Mouse (Mus musculus) ES-Bruce4 (cell line): ENCODE data around the gene Efcab3. TPM values are rescaled to one million over a fixed set of nuclear protein-coding genes. Genes with fewer than 3 reads are reported as not detected.

ENCODE experiments used
- H3K27ac ChIP-seq: 2 replicates; pipeline ENCODE4 v1.5.1; 2012; ENCODE audit warnings: low read length, inconsistent platforms; ENCODE audit not compliant: insufficient read depth
- H3K27me3 ChIP-seq: 2 replicates; pipeline ENCODE4 v1.6.1; 2012; ENCODE audit warnings: mild to moderate bottlenecking, low read length, inconsistent platforms; ENCODE audit not compliant: control insufficient read depth, poor library complexity, insufficient read depth, severe bottlenecking
- H3K36me3 ChIP-seq: 2 replicates; pipeline ENCODE4 v1.6.1; 2012; ENCODE audit warnings: inconsistent platforms, mild to moderate bottlenecking, low read length, moderate library complexity; ENCODE audit not compliant: control insufficient read depth, poor library complexity, insufficient read depth, severe bottlenecking
- H3K4me1 ChIP-seq: one replicate; pipeline ENCODE4 v1.8.1; 2011; ENCODE audit warnings: low read length; ENCODE audit not compliant: control insufficient read depth, insufficient read depth
- H3K4me3 ChIP-seq: 2 replicates; pipeline ENCODE4 v1.5.1; 2011; ENCODE audit warnings: low read depth, mild to moderate bottlenecking, low read length
- H3K9ac ChIP-seq: 2 replicates; pipeline ENCODE4 v1.6.1; 2012; ENCODE audit warnings: low read depth, mild to moderate bottlenecking, inconsistent platforms; ENCODE audit not compliant: poor library complexity, severe bottlenecking
- H3K9me3 ChIP-seq: replicated peaks from 2 replicates; pipeline ENCODE4 v1.6.1; 2012; ENCODE audit warnings: mild to moderate bottlenecking, low read length, inconsistent platforms; ENCODE audit not compliant: control insufficient read depth, poor library complexity, insufficient read depth, severe bottlenecking
- CTCF ChIP-seq: IDR thresholded peaks from one replicate; pipeline ENCODE4 v1.8.1; 2011; ENCODE audit warnings: low read depth, low read length
- EP300 ChIP-seq: IDR thresholded peaks from 2 replicates; pipeline ENCODE4 v1.6.1; 2011; ENCODE audit warnings: low read depth, low read length; ENCODE audit not compliant: insufficient read depth
- POLR2A ChIP-seq: IDR thresholded peaks from one replicate; pipeline ENCODE4 v1.8.1; 2011; ENCODE audit warnings: low read length; ENCODE audit not compliant: insufficient read depth
- polyA plus RNA-seq: library from polyadenylated mRNA; stranded (reverse); fragments of >200 nt; gene quantifications from 2 replicates; pipeline ENCODE4 v1.2.4, GENCODE M21; 2011; ENCODE audit warnings: low read depth; ENCODE audit not compliant: missing spikeins, insufficient read depth, insufficient read length

The Efcab3 gene
- polyA plus RNA-seq, 1 experiment = not detected

GRCm38 (mm10) chr11:105164516-105165510 is 101.4 kb downstream of the Efcab3 start:
- peak overlapping the region; percentile 62 for H3K4me3 ChIP-seq
- H3K27ac ChIP-seq = peak overlapping the region; percentile 3; the same call in 1 of the 2 replicates
- H3K9ac ChIP-seq = peak overlapping the region; percentile 19
- TF ChIP-seq EP300 (no peak), POLR2A (peak; percentile 54)
- peaks cover 3% of the 10 kb centered on the region; the same call in 1 of the 2 replicates for H3K36me3 ChIP-seq
- H3K4me1 ChIP-seq = peaks cover 1% of the 10 kb centered on the region
- H3K9me3 ChIP-seq = no peaks in the 10 kb centered on the region
- no peaks in the 10 kb centered on the region for H3K27me3 ChIP-seq

GRCm38 (mm10) chr11:105166780-105167179 is 103.4 kb downstream of the Efcab3 start:
- Histone ChIP-seq H3K4me1 (no peaks in the 10 kb centered on the region), H3K9ac (peak overlapping the region; percentile 19), H3K27ac (no peak overlapping the region), H3K9me3 (no peaks in the 10 kb centered on the region), H3K4me3 (peak overlapping the region; percentile 62), H3K36me3 (peaks cover 3% of the 10 kb centered on the region; the same call in 1 of the 2 replicates), H3K27me3 (no peaks in the 10 kb centered on the region)
- no peak for TF ChIP-seq EP300
- no peak for TF ChIP-seq CTCF
- no peak for TF ChIP-seq POLR2A

Other genes with a start within 250 kb of the Efcab3 start
- 43.1 and 49.3 TPM in 2 replicates for gene Mettl2, start 62.8 kb downstream of the Efcab3 start, polyA plus RNA-seq
- not detected in 2 replicates for gene Gm10842, start 83.3 kb downstream of the Efcab3 start, polyA plus RNA-seq
- gene Tlk2, start 115.2 kb downstream of the Efcab3 start, polyA plus RNA-seq = 130 and 140 TPM in 2 replicates
- 4.5 and 5.0 TPM in 2 replicates for gene Mrc2, start 229.1 kb downstream of the Efcab3 start, polyA plus RNA-seq